Mouse (Mus musculus): ENCODE results near the gene Nr1h2. TPM values are rescaled to one million over a fixed set of nuclear protein-coding genes. Genes with fewer than 3 reads are reported as not detected.

Gene Nr1h2
- polyA plus RNA-seq, 1 experiment: 49.7 TPM

DNA sequence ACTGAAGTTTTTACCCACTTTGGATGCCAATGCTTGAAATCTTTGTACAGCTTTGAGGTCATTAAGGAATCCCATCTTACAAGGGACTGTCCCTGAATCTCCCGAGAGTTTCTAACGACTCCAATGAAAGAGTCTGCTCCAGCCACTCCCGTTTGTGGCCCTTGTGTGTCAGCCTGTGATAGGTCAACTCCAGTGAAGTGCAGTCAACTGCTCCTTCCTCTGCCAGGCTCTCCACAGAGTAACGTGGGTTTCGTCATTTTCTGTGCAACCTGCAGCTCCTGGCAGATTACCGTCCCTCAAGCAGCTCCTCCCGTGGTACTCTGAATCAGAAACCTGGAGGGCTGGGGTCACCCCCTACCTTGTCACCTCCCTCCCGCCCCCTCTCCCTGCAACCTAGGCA is 9.5 kb upstream of the Nr1h2 start:
- Histone ChIP-seq H3K9me3 (ENCODE audit: control insufficient read depth, low read length) (no peaks in the 10 kb centered on the region), H3K4me1 (ENCODE audit: control insufficient read depth) (no peaks in the 10 kb centered on the region), H3K36me3 (ENCODE audit: control insufficient read depth) (no peaks in the 10 kb centered on the region), H3K4me3 (replicated peaks) (no peak overlapping the region), H3K27me3 (ENCODE audit: control insufficient read depth) (0 out of 2 replicates have a peak, but pooled peaks cover 3% of the 10 kb centered on the region)
- TF ChIP-seq GATA1 (IDR thresholded peaks at IDR 0.05; ENCODE audit: low read length) (no peak), TAL1 (IDR thresholded peaks at IDR 0.05; ENCODE audit: low read length) (no peak)

DNA sequence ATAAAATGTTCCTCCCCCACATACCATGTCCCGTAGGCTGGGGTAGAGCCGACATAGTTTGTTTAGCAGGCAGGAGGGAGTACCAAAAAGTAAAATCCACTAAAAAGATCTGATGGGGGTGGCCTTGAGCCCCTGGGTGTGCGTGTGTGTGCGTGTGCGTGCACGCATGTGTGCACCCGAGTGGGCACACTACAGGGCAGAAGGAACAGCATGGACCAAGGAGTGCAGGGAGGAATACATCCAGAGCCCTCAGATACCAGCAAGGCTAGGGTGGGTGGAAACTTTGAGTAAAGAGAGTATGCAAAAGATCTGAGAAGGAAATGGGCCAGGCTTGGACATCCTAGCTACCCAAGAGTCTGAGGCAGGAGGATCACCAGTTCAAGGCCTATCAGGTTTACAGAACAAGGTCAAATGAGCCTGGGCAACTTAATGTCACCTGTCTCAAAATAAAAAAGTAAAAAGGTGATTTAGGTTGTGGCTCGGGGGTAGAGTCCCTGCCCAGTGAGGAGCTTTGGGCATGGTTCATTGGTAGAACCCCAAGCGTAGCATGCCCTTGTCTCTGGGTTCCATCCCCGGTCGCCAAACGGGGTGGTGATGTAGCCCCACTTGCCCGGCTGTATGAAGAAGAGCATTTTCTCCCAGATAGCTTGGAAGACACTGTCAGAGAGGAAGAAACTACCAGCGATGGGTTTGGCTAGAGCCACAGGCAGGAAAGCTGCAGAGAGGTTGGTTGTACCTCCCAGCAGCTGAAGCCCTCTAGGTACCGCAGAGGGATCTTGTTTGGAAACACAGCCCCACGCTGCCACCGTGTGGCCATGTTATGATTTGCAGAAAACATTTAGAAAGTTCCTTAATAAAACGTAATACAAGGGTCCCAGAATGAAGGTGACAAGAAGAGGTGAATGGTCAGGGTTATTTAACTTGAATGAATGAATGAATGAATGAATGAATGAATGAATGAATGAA is 7.0 kb upstream of the Nr1h2 start:
- Histone ChIP-seq H3K27me3 (ENCODE audit: control insufficient read depth) (peaks cover 2% of the 10 kb centered on the region; the same call in 1 of the 2 replicates), H3K36me3 (ENCODE audit: control insufficient read depth) (no peaks in the 10 kb centered on the region)
- TF ChIP-seq GATA1 (IDR thresholded peaks at IDR 0.05; ENCODE audit: low read length): no peak
- TF ChIP-seq TAL1 (IDR thresholded peaks at IDR 0.05; ENCODE audit: low read length): no peak

DNA sequence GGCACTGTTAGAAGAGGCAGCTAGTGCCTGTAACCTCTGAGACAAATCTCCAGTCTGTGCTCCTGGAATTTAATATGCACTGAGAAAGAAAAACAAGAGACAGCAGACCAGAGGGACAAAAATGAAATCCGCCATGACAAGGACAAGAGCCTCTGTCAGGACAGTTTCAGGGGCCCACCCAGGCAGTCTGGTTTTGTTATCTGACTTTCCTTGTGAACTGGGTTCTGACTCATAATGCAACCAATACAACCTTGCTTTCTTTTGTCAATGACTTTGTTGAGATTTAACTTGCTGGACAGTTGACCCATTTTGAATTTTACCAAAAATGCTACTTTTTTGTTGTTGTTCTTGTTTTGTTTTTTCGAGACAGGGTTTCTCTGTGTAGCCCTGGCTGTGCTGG is 3.9 kb upstream of the Nr1h2 start:
- Histone ChIP-seq H3K9me3 (ENCODE audit: control insufficient read depth, low read length) (peaks cover 1% of the 10 kb centered on the region), H3K27me3 (ENCODE audit: control insufficient read depth) (no peaks in the 10 kb centered on the region; the same call in 1 of the 2 replicates), H3K4me3 (replicated peaks) (no peak overlapping the region), H3K36me3 (ENCODE audit: control insufficient read depth) (peaks cover 4% of the 10 kb centered on the region), H3K4me1 (ENCODE audit: control insufficient read depth) (peaks cover 19% of the 10 kb centered on the region)
- no peak for TF ChIP-seq GATA1 (IDR thresholded peaks at IDR 0.05; ENCODE audit: low read length)
- no peak for TF ChIP-seq TAL1 (IDR thresholded peaks at IDR 0.05; ENCODE audit: low read length)

More for the DNA sequence above, 7.0 kb upstream of the Nr1h2 start:
- H3K9me3 ChIP-seq (ENCODE audit: control insufficient read depth, low read length): no peaks in the 10 kb centered on the region
- H3K4me3 ChIP-seq (replicated peaks): no peak overlapping the region
- H3K4me1 ChIP-seq (ENCODE audit: control insufficient read depth): peaks cover 8% of the 10 kb centered on the region

DNA sequence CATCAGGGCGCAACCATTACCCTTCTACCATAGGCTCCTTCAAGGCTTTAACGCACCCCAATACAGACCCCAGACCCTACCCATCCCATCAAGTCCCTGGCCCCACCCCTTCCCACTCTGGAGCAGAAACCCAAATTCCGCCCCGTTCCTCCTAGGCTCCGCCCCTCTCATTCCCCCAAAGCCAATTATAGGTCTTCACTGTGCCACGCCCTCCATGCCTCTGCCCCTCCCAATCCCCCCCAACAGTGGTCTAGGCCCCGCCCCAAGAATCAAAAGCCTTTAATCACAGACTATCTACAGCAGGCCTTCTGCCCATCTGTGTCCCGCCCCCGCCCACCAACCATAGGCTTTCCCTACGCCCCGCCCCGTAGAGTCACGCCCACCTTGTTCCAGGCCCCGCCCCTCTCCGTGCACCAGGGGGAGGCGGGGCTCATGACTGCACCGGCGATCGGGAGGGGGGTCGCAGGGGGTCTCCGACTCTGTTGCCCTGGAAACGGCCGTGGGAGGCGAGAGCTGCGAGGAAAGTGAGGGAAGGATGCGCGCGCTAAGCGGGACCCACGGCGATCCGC is 471 bp downstream of the Nr1h2 start:
- no peaks in the 10 kb centered on the region; the same call in 1 of the 2 replicates for H3K27me3 ChIP-seq (ENCODE audit: control insufficient read depth)
- H3K4me3 ChIP-seq (replicated peaks): peak overlapping the region; percentile 79
- peaks cover 38% of the 10 kb centered on the region for H3K36me3 ChIP-seq (ENCODE audit: control insufficient read depth)
- TF ChIP-seq TAL1 (IDR thresholded peaks at IDR 0.05; ENCODE audit: low read length) (no peak), GATA1 (IDR thresholded peaks at IDR 0.05; ENCODE audit: low read length) (no peak)
- peaks cover 18% of the 10 kb centered on the region for H3K9me3 ChIP-seq (ENCODE audit: control insufficient read depth, low read length)
- peaks cover 46% of the 10 kb centered on the region for H3K4me1 ChIP-seq (ENCODE audit: control insufficient read depth)

DNA sequence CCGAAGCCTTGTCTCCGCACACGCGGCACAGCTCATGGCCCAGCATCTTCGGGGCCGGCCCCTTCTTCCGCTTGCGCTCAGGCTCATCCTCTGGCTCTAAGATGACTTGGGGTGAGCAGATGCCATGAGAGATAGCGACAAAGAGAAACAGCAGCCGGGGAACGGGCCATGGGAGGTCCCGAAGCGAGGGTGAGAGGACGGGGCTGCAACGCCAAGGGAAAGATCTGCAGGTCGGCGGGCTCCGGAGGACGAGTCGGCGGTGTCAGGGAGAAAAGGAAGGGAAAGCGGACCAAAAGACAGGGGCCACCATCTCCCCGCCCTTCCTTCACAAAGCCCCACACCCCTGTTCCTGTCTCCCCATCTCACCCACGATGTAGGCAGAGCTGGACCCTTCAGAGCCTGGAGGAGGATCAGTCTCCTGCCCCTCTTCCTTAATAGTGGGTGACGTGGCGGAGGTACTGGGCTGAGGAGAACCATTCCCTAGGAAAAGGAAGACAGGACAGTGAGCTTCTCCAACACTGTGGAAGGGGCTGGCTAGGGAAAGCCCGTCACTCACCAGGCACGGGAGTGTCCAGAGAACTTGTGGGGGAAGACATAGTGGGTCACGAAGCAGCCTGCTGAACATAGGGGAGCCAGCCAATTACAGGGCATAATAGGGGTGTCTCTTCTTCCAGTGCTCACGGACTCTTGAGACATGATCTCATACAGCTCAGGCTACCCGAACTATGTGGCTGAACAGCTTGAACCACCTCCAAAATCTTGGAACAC is 1.4 kb downstream of the Nr1h2 start:
- peak overlapping the region; percentile 79 for H3K4me3 ChIP-seq (replicated peaks)
- H3K36me3 ChIP-seq (ENCODE audit: control insufficient read depth): peaks cover 42% of the 10 kb centered on the region
- peaks cover 18% of the 10 kb centered on the region for H3K9me3 ChIP-seq (ENCODE audit: control insufficient read depth, low read length)
- H3K27me3 ChIP-seq (ENCODE audit: control insufficient read depth): no peaks in the 10 kb centered on the region; the same call in 1 of the 2 replicates
- TF ChIP-seq GATA1 (IDR thresholded peaks at IDR 0.05; ENCODE audit: low read length): no peak
- TF ChIP-seq TAL1 (IDR thresholded peaks at IDR 0.05; ENCODE audit: low read length): no peak
- peaks cover 52% of the 10 kb centered on the region for H3K4me1 ChIP-seq (ENCODE audit: control insufficient read depth)

DNA sequence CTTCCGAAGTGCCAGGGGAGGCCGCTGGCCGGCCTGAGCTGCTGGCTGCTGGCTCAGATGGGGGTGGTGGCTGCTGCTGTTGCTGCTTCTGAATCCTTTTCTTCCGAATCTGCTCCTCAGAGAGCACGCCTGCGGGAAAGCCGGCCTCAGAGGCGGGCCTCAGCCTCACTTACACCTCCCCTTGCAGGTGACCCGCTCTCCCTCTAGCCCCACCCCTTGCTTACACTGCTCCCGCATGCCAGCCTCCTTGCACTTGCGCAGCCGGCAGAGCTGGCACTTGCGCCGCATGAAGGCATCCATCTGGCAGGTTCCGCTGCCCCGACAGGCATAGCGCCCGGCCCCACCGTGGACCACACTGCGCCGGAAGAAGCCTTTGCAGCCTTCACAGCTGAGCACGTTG is 2.0 kb downstream of the Nr1h2 start:
- TF ChIP-seq TAL1 (IDR thresholded peaks at IDR 0.05; ENCODE audit: low read length) (no peak), GATA1 (IDR thresholded peaks at IDR 0.05; ENCODE audit: low read length) (no peak)
- Histone ChIP-seq H3K27me3 (ENCODE audit: control insufficient read depth) (no peaks in the 10 kb centered on the region), H3K9me3 (ENCODE audit: control insufficient read depth, low read length) (peaks cover 18% of the 10 kb centered on the region), H3K36me3 (ENCODE audit: control insufficient read depth) (peaks cover 47% of the 10 kb centered on the region), H3K4me3 (replicated peaks) (no peak overlapping the region), H3K4me1 (ENCODE audit: control insufficient read depth) (peaks cover 53% of the 10 kb centered on the region)

DNA sequence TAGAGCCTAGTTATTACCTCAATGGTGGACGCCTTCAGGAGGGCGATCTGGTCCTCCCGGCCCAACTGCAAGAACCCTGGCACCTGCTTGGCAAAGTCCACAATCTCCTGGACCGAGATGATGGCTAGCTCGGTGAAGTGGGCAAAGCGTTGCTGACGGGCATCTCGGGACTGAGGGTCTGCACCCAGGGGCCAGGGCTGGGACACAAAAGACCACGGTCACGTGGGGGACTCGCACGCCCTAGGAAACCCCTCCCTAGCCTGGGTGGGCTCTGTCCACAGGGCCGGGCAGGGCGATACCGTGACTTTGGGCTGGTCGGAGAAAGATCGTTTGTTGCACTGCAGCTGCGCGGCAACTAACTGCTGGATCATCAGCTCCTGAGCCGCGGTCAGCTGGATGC is 2.5 kb downstream of the Nr1h2 start:
- Histone ChIP-seq H3K4me1 (ENCODE audit: control insufficient read depth) (peaks cover 57% of the 10 kb centered on the region), H3K36me3 (ENCODE audit: control insufficient read depth) (peaks cover 51% of the 10 kb centered on the region), H3K27me3 (ENCODE audit: control insufficient read depth) (no peaks in the 10 kb centered on the region), H3K9me3 (ENCODE audit: control insufficient read depth, low read length) (peaks cover 18% of the 10 kb centered on the region), H3K4me3 (replicated peaks) (no peak overlapping the region)
- TF ChIP-seq GATA1 (IDR thresholded peaks at IDR 0.05; ENCODE audit: low read length) (no peak), TAL1 (IDR thresholded peaks at IDR 0.05; ENCODE audit: low read length) (no peak)

DNA sequence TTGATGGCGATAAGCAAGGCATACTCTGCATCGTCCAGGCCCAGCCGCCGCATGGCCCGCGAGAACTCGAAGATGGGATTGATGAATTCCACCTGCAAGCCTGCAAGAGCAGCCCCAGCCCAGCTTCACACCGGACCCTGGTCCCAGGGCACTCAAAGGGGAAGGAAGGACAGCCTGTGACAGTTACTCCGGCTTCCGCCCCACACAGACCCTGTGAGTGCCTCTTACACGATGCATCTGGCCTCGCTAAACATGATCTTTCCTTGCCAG is 3.4 kb downstream of the Nr1h2 start:
- no peak for TF ChIP-seq TAL1 (IDR thresholded peaks at IDR 0.05; ENCODE audit: low read length)
- H3K4me1 ChIP-seq (ENCODE audit: control insufficient read depth): peaks cover 59% of the 10 kb centered on the region
- peaks cover 18% of the 10 kb centered on the region for H3K9me3 ChIP-seq (ENCODE audit: control insufficient read depth, low read length)
- H3K4me3 ChIP-seq (replicated peaks): no peak overlapping the region
- H3K36me3 ChIP-seq (ENCODE audit: control insufficient read depth): peaks cover 58% of the 10 kb centered on the region
- no peaks in the 10 kb centered on the region for H3K27me3 ChIP-seq (ENCODE audit: control insufficient read depth)

Measured in erythroblast, embryonic 14.5 days (primary cell).